Mouse (Mus musculus): ENCODE measurements around the gene 1700015G11Rik.

- TF ChIP-seq CTCF (conservative IDR thresholded peaks at IDR 0.05 in 1 of 2, IDR thresholded peaks at IDR 0.05 in 1 of 2; ENCODE audit: low read depth in 2 of 2, low read length in 2 of 2) (no peak), MAX (IDR thresholded peaks at IDR 0.05; ENCODE audit: low read length) (no peak), TBP (conservative IDR thresholded peaks at IDR 0.05; ENCODE audit: low read depth, low read length) (no peak), GABPA (IDR thresholded peaks at IDR 0.05; ENCODE audit: insufficient replicate concordance, low read depth, low read length) (no peak), USF2 (conservative IDR thresholded peaks at IDR 0.05; ENCODE audit: low read depth, low read length) (no peak), MAZ (IDR thresholded peaks at IDR 0.05; ENCODE audit: low read depth, low read length) (no peak), HCFC1 (IDR thresholded peaks at IDR 0.05; ENCODE audit: low read depth, low read length) (no peak), EP300 (IDR thresholded peaks at IDR 0.05; ENCODE audit: low read length) (no peak), KAT2A (IDR thresholded peaks at IDR 0.05; ENCODE audit: insufficient replicate concordance, low read length) (no peak), ZC3H11A (IDR thresholded peaks at IDR 0.05; ENCODE audit: low read depth, low read length) (no peak), CHD2 (IDR thresholded peaks at IDR 0.05; ENCODE audit: low read length) (no peak), USF1 (IDR thresholded peaks at IDR 0.05; ENCODE audit: low read depth, low read length) (no peak)
These were observed 46.1 kb downstream of the 1700015G11Rik start for GRCm38 (mm10) chr7:51969379-51969778.
